Mouse (Mus musculus): Measurements from ENCODE around the gene Apof.
"Not testable (repeated sequence)": the region's sequence is repeated elsewhere in the genome, so short reads cannot be mapped to it uniquely, and the experiment has no call there.

Apof gene

DNA sequence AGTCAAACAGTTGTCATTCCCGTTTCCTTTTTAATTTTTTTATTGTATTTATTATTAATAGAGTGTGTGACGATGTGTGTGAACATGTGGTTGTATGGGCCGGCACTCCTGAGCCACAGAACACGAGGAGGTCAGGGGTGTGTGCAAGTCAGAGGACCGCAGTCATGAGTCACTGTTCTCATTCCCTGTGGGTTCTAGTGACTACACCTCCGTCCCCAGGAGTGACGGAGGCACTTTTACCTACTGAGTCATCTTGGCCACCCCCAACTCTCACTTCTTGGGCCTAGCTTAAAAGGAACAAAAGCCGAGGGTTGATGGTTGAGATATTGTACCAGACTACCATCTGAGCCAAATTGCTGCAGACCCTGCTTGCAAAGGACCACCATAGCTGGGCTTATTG is 12.1 kb upstream of the Apof start:
- ATAC-seq (ENCODE audit: insufficient number of reproducible peaks, low FRiP score, low TSS enrichment) = no peak

DNA sequence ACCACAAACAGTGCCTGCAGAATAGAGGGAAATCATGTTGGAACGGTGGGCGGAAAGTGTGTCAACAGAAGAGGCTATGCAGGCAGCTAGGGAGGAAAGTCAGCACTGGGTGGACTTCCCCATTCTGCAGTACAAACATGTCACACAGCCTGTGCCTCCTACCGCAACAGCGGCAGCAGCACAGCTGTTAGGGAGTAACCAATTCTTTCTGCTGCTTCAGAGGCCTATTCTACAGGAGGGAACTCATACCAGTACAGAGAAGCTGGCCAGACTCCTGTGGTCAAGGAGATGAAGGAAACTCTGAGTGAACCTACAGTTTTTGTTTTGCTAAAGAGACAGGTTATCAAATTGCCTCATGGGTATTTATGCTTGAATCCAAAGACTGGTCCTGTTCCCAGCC is 9.5 kb upstream of the Apof start:
- no peak for ATAC-seq (ENCODE audit: insufficient number of reproducible peaks, low FRiP score, low TSS enrichment)

DNA sequence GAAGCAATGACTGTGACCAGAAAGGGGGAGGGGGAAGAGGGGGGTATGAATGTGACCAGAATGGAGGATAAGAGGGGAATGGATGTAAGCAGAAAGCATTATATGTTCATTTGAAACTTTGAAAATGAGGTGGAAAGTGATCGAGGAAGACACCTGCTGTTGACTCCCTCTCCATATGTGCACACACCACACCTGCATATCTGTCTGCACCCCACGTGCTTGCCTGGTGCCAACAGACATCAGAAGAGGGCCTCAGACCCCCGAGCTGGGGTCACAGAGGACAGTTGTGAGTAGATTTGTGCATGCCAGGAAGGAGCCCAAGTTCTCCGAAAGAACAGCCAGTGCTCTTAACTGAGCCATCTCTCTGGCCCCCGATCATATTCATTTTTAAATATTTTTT is 8.5 kb upstream of the Apof start:
- no peak for ATAC-seq (ENCODE audit: insufficient number of reproducible peaks, low FRiP score, low TSS enrichment)

DNA sequence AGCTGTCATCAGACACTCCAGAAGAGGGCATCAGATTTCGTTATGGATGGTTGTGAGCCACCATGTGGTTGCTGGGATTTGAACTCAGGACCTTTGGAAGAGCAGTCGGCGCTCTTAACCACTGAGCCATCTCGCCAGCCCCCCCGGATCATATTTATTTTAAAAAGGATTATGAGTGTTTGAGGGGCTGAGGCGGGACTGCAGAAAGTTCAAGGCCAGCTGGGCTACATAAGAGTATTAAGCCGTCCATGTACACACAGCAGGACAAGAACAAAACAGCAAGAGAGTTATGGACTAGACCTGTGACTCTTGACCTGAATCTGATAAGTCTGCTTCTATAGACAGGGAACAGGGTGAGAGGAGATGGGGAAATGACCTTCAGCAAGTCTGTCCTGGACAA is 8.1 kb upstream of the Apof start:
- not testable (repeated sequence) for ATAC-seq (ENCODE audit: insufficient number of reproducible peaks, low FRiP score, low TSS enrichment)

GRCm38 (mm10) chr10:128262300-128262699 is 6.2 kb upstream of the Apof start:
- ATAC-seq (ENCODE audit: insufficient number of reproducible peaks, low FRiP score, low TSS enrichment) = no peak

DNA sequence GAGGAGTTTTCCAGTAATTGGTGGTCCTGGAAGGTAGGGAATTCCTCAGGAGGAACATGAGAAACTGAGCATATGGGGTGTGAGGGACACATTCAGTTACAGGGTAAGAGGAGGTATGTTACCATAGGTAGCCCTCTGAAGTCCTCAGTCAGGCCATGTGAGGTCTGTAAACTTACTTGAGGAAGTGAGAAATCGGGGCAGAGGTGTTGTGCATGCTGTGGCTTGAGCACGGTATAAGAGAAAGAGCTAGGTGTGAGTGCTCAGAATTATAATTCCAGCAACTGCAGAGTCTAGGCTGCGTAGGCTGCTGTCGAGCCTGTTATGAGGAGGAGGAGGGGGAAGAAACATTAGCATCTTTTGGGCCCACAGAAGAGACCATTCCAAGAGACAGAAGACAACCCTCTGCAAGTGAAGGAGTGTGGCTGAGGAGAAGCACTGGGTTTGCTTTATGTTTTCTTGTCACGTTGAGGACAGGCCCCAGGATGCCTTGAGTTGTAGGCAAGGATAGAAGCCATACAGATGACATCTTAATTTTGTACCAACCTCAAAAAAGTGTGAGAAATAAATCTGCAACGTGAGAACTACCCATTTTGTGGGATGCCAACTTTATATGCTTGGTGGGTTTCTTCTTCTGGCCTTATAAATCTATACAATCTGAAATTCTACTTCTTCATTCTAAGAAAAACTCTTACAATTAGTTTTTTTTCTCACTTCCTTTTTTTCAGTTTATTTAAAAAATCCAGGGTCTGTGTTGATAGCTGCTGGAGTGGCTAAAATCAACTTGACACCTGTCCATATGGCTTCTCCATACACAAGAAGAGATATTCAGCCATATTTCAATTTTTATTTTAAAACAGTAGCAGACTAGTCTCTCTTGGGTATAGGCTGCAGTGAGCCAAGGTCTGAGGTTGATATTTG is 4.8 kb upstream of the Apof start:
- ATAC-seq (ENCODE audit: insufficient number of reproducible peaks, low FRiP score, low TSS enrichment) = no peak

GRCm38 (mm10) chr10:128269206-128269910 is 887 bp downstream of the Apof start:
- no peak for ATAC-seq (ENCODE audit: insufficient number of reproducible peaks, low FRiP score, low TSS enrichment)

- peak; percentile 98 for ATAC-seq (ENCODE audit: insufficient number of reproducible peaks, low FRiP score, low TSS enrichment)
These were observed 1.9 kb downstream of the Apof start, which contains the start of gene Stat2 for GRCm38 (mm10) chr10:128270287-128270841. Stat2 (plus strand) TSS chr10:128270559.

DNA sequence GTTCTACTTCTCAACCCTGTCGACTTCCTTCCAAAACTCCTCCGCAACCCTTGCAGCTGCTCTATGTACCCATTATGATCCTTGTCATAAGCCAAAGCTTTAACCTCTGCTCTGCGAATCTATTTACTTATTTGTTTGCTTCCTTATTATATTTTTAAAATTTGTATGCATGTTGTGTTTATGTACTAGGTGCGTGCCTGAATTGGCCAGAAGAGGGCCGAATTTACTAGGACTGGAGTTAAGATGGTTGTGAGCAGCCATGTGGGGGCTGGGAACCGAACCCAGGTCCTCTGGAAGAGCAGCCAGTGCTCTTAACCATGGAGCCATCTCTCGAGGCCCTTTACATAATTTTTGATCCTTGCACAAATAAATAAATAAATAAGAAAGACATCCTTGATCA is 2.4 kb downstream of the Apof start:
- ATAC-seq (ENCODE audit: insufficient number of reproducible peaks, low FRiP score, low TSS enrichment) = no peak

- ATAC-seq (ENCODE audit: insufficient number of reproducible peaks, low FRiP score, low TSS enrichment) = no peak
These were observed 3.4 kb downstream of the Apof start for GRCm38 (mm10) chr10:128271883-128272282.

GRCm38 (mm10) chr10:128272819-128273439 is 4.5 kb downstream of the Apof start:
- ATAC-seq (ENCODE audit: insufficient number of reproducible peaks, low FRiP score, low TSS enrichment) = not testable (repeated sequence)

- ATAC-seq (ENCODE audit: insufficient number of reproducible peaks, low FRiP score, low TSS enrichment) = not testable (repeated sequence)
These were observed 6.9 kb downstream of the Apof start for GRCm38 (mm10) chr10:128275374-128275773.

- no peak for ATAC-seq (ENCODE audit: insufficient number of reproducible peaks, low FRiP score, low TSS enrichment)
These were observed 9.7 kb downstream of the Apof start for GRCm38 (mm10) chr10:128278158-128278557.

GRCm38 (mm10) chr10:128280943-128281342 is 12.5 kb downstream of the Apof start:
- ATAC-seq (ENCODE audit: insufficient number of reproducible peaks, low FRiP score, low TSS enrichment) = no peak

DNA sequence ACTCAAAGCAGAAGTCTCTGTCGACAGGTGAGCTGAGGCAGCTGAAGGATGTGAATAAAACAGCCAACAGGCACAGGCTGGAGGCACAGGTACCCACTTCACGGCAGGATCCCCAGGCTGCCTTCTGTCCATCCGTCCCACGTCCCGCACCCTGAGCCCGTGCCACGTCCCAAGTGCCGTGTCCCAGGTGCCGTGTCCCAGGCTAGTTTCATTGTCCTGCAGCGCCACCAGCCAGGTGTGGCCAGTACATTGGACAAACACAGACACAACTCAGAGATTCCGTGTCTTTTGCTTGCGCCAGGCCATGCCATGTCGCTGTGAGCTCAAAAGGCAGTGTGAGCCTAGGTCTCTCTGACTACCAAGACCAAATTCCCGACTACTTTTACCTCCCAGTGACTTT is 13.2 kb downstream of the Apof start:
- ATAC-seq (ENCODE audit: insufficient number of reproducible peaks, low FRiP score, low TSS enrichment) = no peak

- ATAC-seq (ENCODE audit: insufficient number of reproducible peaks, low FRiP score, low TSS enrichment) = no peak
These were observed 14.5 kb downstream of the Apof start for GRCm38 (mm10) chr10:128282886-128283450.

DNA sequence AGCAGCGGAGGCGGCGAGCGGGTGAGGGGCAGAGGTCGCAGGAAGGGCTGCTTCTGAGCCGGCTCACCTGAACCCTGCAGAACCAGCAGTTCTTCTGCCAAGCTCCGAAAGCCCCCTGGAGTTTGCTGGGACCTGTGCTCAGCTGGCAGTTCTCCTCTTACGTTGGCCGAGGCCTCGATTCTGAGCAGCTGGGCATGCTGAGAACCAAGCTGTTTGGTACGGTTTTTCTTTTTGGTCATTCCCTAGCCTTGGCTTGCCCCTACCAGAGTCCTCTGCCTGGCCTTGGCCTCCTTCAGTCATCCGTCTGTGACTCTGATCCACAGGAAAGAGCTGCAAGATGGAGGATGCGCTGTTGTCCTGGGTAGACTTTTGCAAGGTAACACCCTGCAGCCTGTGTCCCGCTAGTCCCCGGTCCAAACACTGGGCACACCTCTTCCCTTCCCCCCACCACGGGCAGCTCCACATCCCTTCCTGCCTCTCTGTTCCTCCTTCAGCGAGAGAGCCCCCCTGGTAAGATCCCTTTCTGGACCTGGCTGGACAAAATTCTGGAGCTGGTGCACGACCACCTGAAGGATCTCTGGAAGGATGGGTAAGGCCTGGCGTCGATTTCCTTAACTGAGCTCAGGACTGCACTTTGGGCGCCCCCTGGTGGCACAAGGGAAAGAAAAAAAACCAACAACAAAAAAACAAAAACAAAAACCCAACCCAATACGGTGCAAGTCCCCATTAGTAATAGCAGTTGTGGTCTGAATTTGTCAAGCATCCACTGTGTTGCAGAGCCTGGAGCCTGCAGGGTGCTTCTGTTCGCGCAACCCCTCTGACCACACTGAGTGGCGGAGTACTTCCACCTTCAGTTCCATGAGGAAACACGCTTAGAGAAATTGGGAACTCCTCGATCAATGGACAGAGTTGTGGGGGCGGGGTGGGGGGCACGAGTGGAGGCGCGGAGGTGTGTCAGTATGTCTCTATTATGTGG is 15.4 kb downstream of the Apof start:
- peak; percentile 87 for ATAC-seq (ENCODE audit: insufficient number of reproducible peaks, low FRiP score, low TSS enrichment)

DNA sequence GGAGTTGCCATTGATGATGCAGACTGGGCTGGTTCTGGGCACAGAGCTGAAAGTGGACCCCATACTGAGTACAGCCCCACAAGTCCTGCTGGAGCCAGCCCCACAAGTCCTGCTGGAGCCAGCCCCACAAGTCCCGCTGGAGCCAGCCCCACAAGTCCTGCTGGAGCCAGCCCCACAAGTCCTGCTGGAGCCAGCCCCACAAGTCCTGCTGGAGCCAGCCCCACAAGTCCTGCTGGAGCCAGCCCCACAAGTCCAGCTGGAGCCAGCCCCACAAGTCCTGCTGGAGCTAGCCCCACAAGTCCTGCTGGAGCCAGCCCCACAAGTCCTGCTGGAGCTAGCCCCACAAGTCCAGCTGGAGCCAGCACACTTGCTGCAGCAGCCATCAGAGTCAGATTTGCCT is 22.1 kb downstream of the Apof start:
- ATAC-seq (ENCODE audit: insufficient number of reproducible peaks, low FRiP score, low TSS enrichment) = not testable (repeated sequence)

DNA sequence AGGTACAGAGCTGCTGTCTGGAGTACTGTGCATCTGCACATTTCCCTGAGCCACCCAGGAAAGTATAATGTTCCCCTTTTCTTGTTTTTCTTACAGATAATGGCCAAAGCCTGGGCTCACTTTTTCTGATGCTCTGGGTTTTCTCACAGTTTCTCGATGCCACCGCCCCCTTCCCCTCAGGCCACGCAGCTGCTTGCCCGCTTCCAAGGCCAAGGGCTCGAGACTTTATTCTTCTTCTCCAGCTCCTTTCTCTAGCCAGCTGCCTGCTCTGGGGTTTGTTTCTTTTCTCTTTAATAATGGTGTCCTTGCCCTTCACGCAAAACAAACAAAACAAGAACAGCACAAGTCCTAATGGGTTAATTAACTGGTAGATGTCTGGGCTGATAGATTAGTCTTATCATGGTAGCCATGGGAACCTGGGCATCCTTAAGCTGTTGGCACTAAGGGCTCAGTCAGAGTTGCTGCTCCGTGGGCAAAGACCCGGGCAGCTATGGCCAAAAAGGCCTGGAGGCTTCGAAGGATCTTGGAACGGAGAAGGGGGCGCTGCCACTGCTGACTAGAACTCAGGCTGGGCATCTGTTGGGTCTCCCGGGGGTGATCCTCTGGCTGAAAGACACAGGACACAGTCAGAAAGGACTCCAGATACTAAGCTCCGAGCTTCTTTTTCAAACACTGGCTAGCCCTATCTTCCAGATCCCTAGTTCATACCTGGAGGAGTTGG is 28.1 kb downstream of the Apof start:
- ATAC-seq (ENCODE audit: insufficient number of reproducible peaks, low FRiP score, low TSS enrichment) = no peak

Measured in cerebellum, adult (tissue).